Mouse (Mus musculus): ENCODE measurements around the gene Atoh7. TPM values are rescaled to one million over a fixed set of nuclear protein-coding genes. Genes with fewer than 3 reads are reported as not detected.

Gene Atoh7
- total and polyA plus RNA-seq, 2 experiments from 2014 or later, result 13.8 to 14.7 TPM

DNA sequence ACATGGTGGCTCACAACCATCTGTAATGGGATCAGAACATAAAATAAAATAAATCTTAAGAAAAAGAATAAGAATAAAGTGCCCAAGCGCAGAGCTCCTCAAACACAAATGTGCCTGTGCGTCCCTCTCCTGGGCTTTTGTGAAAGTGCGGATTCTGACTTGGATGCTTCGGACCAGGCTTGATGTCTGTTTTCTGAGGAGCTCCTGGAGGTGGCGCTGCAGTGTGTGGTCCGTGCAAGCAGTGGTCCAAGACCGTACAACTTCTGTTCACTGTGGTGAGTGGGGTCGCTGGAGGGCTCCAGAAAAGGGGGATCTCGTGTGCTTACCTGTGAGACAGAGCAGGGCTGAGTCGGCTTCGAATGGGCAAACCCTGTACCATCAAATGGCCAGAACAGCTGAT is 25.9 kb downstream of the Atoh7 start:
- no peak overlapping the region for H3K4me3 ChIP-seq (ENCODE audit: low read length)
- H3K36me3 ChIP-seq (ENCODE audit: insufficient read depth, low read length), result no peaks in the 10 kb centered on the region
- peak; percentile 62 for TF ChIP-seq CTCF (IDR thresholded peaks at IDR 0.05; ENCODE audit: low read depth)
- no peaks in the 10 kb centered on the region for H3K9me3 ChIP-seq (ENCODE audit: low read length)
- H3K4me1 ChIP-seq (ENCODE audit: insufficient read depth, low read length), result no peaks in the 10 kb centered on the region
- ATAC-seq, result no peak
- WGBS, result 39% methylated on average over 11 of the region's 11 CpGs
- no peaks in the 10 kb centered on the region for H3K27me3 ChIP-seq (ENCODE audit: insufficient read depth, low read length)
- no peak overlapping the region for H3K4me2 ChIP-seq (ENCODE audit: low read depth, low read length)
- peak; percentile 53 for DNase-seq (ENCODE audit: low spot score)
- H3K27ac ChIP-seq, result no peak overlapping the region
- H3K9ac ChIP-seq (replicated peaks; ENCODE audit: low read length), result no peak overlapping the region

DNA sequence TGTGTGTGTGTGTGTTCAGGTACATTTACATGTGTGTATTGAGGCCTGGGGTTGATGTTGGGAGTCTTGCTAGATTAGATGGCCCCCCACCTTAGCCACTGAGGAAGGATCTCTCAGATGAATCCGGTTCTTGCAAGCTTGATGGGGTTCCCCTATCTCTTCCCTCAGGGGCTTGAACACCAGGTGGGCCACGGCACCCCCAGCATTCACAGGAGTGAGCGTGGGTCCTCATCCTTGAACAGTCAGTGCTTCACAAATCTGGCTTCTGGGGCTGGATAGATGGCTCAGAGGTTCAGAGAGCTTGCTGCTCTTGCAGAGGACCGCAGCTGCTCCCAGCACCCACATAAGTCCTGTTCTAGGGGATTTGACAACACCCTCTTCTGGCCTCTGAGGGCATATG is 26.7 kb downstream of the Atoh7 start:
- Histone ChIP-seq H3K9ac (replicated peaks; ENCODE audit: low read length) (no peak overlapping the region), H3K9me3 (ENCODE audit: low read length) (no peaks in the 10 kb centered on the region)
- DNase-seq (ENCODE audit: low spot score), result no peak

DNA sequence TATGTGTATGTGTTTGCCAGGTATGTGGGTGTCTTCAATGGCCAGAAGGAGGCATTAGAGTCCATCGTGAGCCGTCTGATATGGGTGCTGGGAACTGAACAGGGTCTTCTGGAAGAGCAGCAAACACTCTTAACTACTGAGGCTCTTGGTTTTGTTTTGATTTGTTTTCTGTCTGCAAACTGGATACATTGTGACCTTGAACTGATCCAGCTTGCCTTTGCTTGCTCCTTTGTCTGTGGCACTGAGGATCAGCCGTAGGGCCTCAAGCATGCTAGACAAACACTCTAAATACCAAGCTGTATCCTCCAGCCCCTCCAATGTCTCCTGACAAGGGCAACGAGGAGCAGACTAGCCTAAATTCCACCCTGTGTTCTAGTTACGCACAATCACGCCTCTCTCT is 27.7 kb downstream of the Atoh7 start:
- H3K4me2 ChIP-seq (ENCODE audit: low read depth, low read length), result no peak overlapping the region
- ATAC-seq, result no peak
- 92% methylated on average over 6 of the region's 6 CpGs for WGBS

More for the DNA sequence above, 26.7 kb downstream of the Atoh7 start:
- no peak overlapping the region for H3K4me2 ChIP-seq (ENCODE audit: low read depth, low read length)
- no peak overlapping the region for H3K4me3 ChIP-seq (ENCODE audit: low read length)
- no peak overlapping the region for H3K27ac ChIP-seq
- no peaks in the 10 kb centered on the region for H3K4me1 ChIP-seq (ENCODE audit: insufficient read depth, low read length)
- ATAC-seq, result no peak
- TF ChIP-seq CTCF (IDR thresholded peaks at IDR 0.05; ENCODE audit: low read depth), result no peak
- H3K27me3 ChIP-seq (ENCODE audit: insufficient read depth, low read length), result no peaks in the 10 kb centered on the region
- no peaks in the 10 kb centered on the region for H3K36me3 ChIP-seq (ENCODE audit: insufficient read depth, low read length)
- 70% methylated on average over 4 of the region's 4 CpGs for WGBS

DNA sequence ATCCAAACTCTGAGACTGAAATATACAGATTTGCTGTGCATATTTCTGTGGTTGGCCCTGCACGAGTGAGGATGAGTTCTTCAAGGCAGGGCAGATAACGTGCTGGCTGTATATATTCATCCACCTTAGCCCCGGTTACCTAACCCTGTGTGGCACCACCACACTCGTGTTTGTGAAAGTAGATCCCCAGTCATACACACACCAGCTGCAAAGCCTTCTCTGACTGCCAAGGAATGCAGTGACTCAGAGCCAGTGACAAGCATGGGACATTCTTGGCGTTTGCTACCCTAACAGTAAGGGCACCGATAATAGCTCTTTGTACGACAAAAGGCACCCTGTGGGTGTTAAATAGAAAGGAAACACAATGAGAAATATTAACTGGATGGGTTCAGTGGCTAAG is 28.8 kb downstream of the Atoh7 start:
- Histone ChIP-seq H3K4me3 (ENCODE audit: low read length) (no peak overlapping the region), H3K9me3 (ENCODE audit: low read length) (no peaks in the 10 kb centered on the region), H3K4me2 (ENCODE audit: low read depth, low read length) (no peak overlapping the region), H3K4me1 (ENCODE audit: insufficient read depth, low read length) (no peaks in the 10 kb centered on the region), H3K9ac (replicated peaks; ENCODE audit: low read length) (no peak overlapping the region), H3K27ac (no peak overlapping the region), H3K27me3 (ENCODE audit: insufficient read depth, low read length) (no peaks in the 10 kb centered on the region), H3K36me3 (ENCODE audit: insufficient read depth, low read length) (no peaks in the 10 kb centered on the region)
- ATAC-seq (no peak), DNase-seq (ENCODE audit: low spot score) (no peak)
- TF ChIP-seq CTCF (IDR thresholded peaks at IDR 0.05; ENCODE audit: low read depth), result no peak
- 48% methylated on average over 7 of the region's 7 CpGs for WGBS

More for the DNA sequence above, 27.7 kb downstream of the Atoh7 start:
- Histone ChIP-seq H3K27ac (no peak overlapping the region), H3K4me1 (ENCODE audit: insufficient read depth, low read length) (no peaks in the 10 kb centered on the region), H3K36me3 (ENCODE audit: insufficient read depth, low read length) (no peaks in the 10 kb centered on the region), H3K27me3 (ENCODE audit: insufficient read depth, low read length) (no peaks in the 10 kb centered on the region), H3K9ac (replicated peaks; ENCODE audit: low read length) (no peak overlapping the region), H3K9me3 (ENCODE audit: low read length) (no peaks in the 10 kb centered on the region), H3K4me3 (ENCODE audit: low read length) (no peak overlapping the region)
- no peak for TF ChIP-seq CTCF (IDR thresholded peaks at IDR 0.05; ENCODE audit: low read depth)
- DNase-seq (ENCODE audit: low spot score), result no peak

DNA sequence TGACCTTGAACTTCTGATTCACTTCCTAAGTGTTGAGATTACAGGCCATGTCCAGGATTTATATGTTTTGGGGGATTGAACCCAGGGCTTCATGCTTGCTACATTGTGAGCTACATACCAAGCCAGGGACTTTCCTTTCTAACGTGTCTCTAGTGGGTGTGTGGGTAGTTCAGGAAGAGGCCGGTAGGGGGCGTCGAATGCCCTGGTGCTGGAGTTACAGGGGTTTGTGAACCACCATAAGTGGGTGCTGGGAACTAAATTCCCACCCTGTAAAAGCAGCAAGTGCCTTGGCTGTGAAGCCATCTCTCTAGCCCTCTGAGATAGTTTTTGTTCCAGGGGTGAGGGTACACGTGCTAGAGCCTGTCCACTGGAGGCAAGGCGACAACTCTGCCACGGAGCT is 31.0 kb downstream of the Atoh7 start:
- WGBS, result 71% methylated on average over 7 of the region's 7 CpGs
- no peak overlapping the region for H3K27ac ChIP-seq
- no peak overlapping the region for H3K4me3 ChIP-seq (ENCODE audit: low read length)
- no peak for TF ChIP-seq CTCF (IDR thresholded peaks at IDR 0.05; ENCODE audit: low read depth)
- H3K9ac ChIP-seq (replicated peaks; ENCODE audit: low read length), result no peak overlapping the region
- no peaks in the 10 kb centered on the region for H3K27me3 ChIP-seq (ENCODE audit: insufficient read depth, low read length)
- H3K36me3 ChIP-seq (ENCODE audit: insufficient read depth, low read length), result no peaks in the 10 kb centered on the region
- no peaks in the 10 kb centered on the region for H3K4me1 ChIP-seq (ENCODE audit: insufficient read depth, low read length)
- no peaks in the 10 kb centered on the region for H3K9me3 ChIP-seq (ENCODE audit: low read length)
- DNase-seq (ENCODE audit: low spot score) (no peak), ATAC-seq (no peak)
- H3K4me2 ChIP-seq (ENCODE audit: low read depth, low read length), result no peak overlapping the region

DNA sequence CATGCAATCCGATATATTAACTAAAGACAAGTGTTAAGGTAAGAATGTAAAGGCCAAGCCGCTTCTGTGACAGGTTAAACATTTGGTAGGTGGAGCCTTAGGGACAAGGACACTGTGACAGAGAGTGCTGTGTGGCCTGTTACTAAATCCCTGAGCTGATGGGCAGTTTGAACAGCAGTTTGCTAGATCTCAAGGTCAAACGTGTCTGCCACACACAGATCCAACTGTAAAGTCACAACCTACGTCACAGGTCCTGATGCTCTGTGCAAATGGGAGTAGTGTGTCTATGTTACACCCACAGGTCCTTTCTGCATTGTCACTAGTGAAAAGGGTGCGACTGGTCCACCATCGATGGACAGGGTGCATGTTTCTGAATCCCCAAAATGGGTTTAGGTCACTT is 32.9 kb downstream of the Atoh7 start:
- DNase-seq (ENCODE audit: low spot score) (no peak), ATAC-seq (no peak)
- Histone ChIP-seq H3K27me3 (ENCODE audit: insufficient read depth, low read length) (no peaks in the 10 kb centered on the region), H3K9ac (replicated peaks; ENCODE audit: low read length) (no peak overlapping the region), H3K36me3 (ENCODE audit: insufficient read depth, low read length) (no peaks in the 10 kb centered on the region), H3K4me2 (ENCODE audit: low read depth, low read length) (no peak overlapping the region), H3K27ac (no peak overlapping the region), H3K9me3 (ENCODE audit: low read length) (no peaks in the 10 kb centered on the region), H3K4me3 (ENCODE audit: low read length) (no peak overlapping the region), H3K4me1 (ENCODE audit: insufficient read depth, low read length) (no peaks in the 10 kb centered on the region)
- WGBS, result 86% methylated on average over 6 of the region's 6 CpGs
- no peak for TF ChIP-seq CTCF (IDR thresholded peaks at IDR 0.05; ENCODE audit: low read depth)

DNA sequence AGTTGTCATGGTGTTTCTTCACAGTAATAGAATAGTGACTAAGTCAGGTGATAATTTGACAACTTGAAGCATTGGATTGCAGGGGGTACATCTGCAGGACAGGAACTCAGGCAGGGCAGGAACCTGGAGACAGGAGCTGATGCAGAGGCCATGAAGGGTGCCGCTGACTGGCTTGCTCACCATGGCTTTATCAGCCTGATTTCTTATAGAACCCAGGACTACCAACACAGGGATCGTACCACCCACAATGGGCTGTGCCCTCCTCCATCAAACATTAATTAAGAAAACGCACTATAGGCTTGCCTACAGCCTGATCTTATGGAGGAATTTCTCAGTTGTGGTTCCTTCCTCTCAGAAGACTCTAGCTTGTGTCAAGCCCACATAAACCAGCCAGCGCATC is 33.9 kb downstream of the Atoh7 start:
- WGBS, result 89% methylated on average over 4 of the region's 4 CpGs
- H3K4me3 ChIP-seq (ENCODE audit: low read length), result no peak overlapping the region

More for the DNA sequence above, 33.9 kb downstream of the Atoh7 start:
- Histone ChIP-seq H3K27ac (no peak overlapping the region), H3K4me2 (ENCODE audit: low read depth, low read length) (no peak overlapping the region), H3K9me3 (ENCODE audit: low read length) (no peaks in the 10 kb centered on the region), H3K27me3 (ENCODE audit: insufficient read depth, low read length) (no peaks in the 10 kb centered on the region), H3K36me3 (ENCODE audit: insufficient read depth, low read length) (no peaks in the 10 kb centered on the region), H3K9ac (replicated peaks; ENCODE audit: low read length) (no peak overlapping the region), H3K4me1 (ENCODE audit: insufficient read depth, low read length) (no peaks in the 10 kb centered on the region)
- TF ChIP-seq CTCF (IDR thresholded peaks at IDR 0.05; ENCODE audit: low read depth), result no peak
- ATAC-seq (no peak), DNase-seq (ENCODE audit: low spot score) (no peak)
